Mouse (Mus musculus) granulocyte monocyte progenitor cell, adult 5-6 weeks (primary cell): ENCODE measurements around the gene S100a3. TPM values are rescaled to one million over a fixed set of nuclear protein-coding genes. Genes with fewer than 3 reads are reported as not detected.

Experiments
- ATAC-seq: replicated peaks from 2 replicates; pipeline ENCODE4 v1.8.0; 2016; ENCODE audit warnings: mild to moderate bottlenecking, moderate TSS enrichment, inconsistent platforms; ENCODE audit not compliant: poor library complexity, severe bottlenecking
- total RNA-seq, 2 experiments: library from RNA; stranded (forward) in 1 of 2; stranded (reverse) in 1 of 2; fragments of 200-712, 200-1000 nt in 1 of 2; fragments of >200 nt in 1 of 2; fragmentation: Nextera tagmentation in 1 of 2; gene quantifications; 2 replicates each; pipeline ENCODE4 v1.2.3; 2014 to 2017

S100a3 gene
- total RNA-seq, 2 experiments from 2014 or later = not detected

DNA sequence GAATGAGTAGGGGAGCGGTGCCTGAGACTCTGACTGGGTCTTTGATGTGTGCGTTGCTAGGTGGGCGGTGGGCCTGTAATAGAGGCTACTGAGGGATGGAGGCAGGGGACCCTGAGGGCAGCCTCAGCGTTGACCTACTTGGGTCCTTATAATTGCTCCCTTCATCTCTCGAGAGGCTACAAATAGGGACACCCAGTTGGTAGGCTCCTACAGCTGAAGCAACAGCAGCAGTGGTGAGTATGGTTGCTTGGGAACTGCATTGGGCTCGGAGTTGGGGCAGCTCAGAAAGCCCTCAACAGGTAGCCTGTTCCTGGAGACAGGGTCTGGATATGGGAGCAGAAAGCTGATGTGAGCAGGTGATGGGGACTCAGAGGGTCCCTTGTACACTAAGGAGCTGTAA, 39.7 kb downstream of the S100a3 start:
- no peak for ATAC-seq

DNA sequence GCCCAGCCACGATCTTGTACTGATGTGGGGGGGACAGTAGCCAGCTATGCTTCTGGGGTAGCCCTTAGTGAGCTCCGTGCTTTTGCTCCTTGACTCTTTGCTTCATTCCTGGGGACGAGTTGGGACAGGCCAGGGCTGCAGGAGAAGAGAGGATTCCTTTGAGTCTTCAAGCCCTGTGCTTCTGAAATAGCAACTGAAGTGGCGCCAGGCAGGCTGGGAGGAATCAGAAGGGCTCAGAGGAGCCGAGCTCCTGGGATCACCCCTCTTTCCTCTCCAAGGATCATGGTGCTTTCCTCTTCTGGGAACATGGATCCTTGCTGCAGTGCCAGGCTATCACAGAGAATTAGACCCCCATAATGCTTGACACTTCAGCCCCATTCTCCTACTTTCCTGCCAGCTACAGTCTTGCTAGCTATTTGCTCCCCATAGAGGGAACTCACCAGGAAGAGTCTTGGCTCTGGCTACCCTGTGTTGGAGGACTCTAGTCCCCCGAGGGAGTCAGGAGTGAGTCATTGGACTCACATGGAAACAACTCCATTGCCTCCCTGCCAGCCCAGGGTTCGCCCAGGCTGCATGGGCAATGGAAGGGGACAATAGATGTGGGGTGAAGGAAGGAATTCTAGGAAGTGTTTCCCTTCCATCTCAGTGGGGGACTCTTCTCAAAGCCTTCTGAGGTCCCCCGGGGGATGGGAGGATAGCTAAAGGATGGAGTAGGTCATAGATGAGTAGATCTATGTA, 40.2 kb downstream of the S100a3 start:
- ATAC-seq = no peak

DNA sequence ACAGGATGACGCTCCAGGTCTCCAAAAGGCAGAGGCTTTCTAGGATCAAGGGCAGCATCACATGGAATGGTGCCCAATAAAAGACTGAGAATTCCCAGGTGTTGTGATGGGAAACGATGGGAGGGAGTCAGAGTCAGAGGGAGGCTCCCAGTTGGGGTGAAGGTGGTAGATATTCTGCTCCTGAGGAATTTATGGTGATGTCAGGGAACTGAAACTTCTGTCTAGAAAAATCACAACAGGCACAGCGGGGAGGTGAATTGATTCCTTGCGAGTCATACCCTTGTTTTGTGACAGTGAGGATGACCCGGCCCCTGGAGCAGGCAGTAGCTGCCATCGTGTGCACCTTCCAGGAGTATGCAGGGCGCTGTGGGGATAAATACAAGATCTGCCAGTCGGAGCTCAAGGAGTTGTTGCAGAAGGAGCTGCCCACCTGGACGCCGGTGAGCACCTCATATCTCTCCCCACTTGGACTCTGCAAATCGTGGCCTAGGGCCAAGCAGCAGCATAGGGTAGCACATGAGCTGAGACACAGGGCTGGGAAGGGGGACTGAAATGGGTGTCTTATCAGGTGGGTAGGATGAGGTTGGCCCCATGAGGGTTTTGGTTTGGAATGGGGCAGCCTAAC, 41.2 kb downstream of the S100a3 start, which contains the start of gene Gm42674:
Gene Gm42674, plus strand, starts transcription at position 419 of the 625 bp plus-strand sequence.
- ATAC-seq = no peak

DNA sequence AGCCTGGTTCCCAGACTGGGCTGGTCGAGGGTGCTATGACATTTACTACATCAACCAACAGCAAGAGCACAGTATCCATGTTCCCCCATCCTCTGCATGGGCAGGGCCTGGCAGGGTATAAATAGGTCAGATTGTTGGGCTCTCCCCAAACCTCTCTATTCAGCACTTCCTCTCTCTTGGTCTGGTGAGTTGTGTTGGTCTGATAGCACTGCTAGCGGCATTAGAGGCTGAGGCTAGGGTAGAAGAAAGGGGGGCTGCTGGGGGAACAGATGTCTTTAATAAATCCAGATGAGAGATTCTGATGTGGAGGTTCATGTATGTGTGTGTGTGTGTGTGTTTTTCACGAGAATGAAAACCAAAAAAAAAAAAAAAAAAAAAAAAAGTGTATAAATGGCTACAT, 43.2 kb downstream of the S100a3 start, which contains the start of gene S100a4:
Gene S100a4, plus strand, starts transcription at position 149 of the 400 bp plus-strand sequence.
- ATAC-seq = peak; percentile 62

DNA sequence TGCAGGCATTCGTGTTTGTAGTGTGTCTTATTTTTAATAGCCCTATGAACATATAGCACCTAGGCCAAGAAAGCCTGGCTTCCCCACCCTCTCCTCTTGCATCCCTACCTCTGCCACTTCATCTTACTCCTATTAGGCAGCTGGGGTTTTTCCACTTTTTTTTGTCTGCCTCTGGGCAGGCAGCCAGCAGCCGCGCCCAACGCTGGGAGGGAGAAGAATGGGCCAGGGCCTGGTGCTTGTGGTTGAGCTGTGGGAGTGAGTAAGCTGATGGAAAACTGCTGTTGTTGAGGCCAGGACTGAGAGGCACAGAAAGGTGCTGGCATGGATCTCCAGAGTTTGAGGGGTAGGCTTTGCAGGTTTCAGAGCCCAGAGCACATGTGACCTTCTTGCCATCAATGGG, 44.0 kb downstream of the S100a3 start:
- ATAC-seq = peak; percentile 65

DNA sequence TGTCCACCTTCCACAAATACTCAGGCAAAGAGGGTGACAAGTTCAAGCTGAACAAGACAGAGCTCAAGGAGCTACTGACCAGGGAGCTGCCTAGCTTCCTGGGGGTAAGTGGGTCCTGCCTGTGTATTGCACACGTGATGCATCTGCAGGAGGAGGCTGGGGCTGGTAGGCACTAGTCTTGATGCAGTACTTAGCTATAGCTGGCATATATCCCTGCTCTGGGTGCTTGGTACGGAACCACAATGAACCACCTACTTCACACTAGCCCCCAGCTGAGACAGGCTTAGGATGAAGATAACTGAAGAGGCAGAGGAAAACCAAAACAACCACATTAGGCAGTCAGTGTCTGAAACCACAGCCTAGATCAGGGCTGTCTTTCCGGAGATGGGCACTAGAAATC, 44.7 kb downstream of the S100a3 start:
- peak; percentile 4; the same call in 1 of the 2 replicates for ATAC-seq

DNA sequence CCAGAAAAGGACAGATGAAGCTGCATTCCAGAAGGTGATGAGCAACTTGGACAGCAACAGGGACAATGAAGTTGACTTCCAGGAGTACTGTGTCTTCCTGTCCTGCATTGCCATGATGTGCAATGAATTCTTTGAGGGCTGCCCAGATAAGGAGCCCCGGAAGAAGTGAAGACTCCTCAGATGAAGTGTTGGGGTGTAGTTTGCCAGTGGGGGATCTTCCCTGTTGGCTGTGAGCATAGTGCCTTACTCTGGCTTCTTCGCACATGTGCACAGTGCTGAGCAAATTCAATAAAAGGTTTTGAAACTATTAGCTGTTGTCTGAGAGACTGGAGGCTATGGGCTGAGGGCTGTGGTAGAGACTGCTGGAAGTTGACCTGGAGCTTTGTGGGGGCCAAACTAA, 45.4 kb downstream of the S100a3 start:
- ATAC-seq = no peak

DNA sequence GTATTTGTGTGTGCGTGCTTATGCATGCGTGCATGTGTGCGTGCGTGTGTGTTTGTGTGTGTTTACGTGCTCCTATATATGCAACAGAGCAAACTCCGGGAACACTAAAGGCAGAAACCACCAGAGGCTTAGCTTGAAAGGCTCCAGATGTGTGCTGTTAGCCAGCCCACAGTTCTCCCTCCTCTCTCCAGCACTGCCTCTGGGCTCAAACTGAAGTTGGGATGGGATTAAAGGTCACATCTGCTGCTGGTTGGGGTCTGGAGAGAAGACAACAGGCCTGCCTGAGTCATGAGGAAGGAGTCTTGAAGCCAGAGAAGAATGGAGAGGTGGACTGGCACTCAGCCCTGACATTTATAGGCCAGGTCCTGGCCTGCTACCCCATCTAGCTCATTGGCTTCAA, 45.8 kb downstream of the S100a3 start:
- no peak for ATAC-seq

DNA sequence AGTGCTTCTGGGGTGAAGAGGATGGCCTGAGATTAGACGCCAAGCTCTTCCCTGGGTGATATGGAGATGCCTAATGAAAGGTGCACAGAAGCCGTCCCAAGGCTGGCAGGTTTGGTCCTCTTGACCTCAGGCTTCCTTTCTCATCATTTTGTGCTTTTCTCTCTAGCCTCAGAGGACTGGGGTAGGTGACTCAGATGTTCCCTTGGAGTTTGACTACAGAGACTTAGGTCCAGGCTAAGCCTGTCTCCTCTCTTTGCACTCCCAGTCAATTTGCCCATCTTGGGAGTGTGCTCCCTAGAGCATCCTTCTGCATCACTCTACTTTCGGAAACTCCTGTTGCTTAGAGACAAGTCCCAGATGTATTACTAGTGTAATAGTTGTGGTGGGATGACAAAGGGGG, 47.0 kb downstream of the S100a3 start:
- ATAC-seq = no peak

DNA sequence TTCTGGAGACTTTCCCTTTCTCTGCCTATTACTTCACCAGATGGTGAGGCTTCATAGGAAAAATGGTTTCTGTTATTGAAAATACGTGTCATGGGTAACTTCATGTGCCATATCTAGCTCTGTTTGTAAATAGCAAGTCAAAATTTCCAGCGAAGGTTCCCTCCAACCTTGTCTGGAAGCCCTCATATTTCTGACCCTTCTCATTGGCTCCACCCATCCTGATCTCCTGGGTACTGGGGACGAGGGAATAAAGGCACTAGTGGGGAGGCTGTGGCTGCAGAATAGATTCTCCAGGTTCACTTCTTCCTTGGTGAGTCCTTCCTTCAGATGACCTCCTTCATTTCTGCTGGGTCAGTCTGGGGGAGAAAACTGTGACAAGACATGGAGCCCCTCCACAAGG, 47.8 kb downstream of the S100a3 start, which contains the start of gene S100a5:
Gene S100a5, plus strand, starts transcription at position 301 of the 400 bp plus-strand sequence.
- ATAC-seq = no peak

DNA sequence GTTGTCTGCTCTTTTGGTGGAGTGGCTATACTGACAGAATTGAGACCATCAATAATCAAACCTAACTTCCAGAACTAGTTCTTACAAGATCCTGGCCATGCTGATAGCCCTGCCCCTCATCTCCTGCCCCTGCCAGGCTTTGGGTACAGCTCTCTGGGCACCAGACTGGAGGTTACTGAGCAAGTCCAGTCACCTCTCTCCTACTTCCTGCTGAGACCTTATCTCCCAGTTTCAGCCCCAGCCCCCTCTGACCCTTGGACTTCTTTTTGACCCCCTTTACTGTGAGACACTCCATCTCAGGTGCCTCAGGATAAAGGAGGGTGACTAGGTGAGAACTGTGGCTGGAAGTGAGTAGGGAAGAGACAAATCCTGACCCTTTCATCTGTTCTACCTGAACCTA, 48.7 kb downstream of the S100a3 start:
- ATAC-seq = no peak

DNA sequence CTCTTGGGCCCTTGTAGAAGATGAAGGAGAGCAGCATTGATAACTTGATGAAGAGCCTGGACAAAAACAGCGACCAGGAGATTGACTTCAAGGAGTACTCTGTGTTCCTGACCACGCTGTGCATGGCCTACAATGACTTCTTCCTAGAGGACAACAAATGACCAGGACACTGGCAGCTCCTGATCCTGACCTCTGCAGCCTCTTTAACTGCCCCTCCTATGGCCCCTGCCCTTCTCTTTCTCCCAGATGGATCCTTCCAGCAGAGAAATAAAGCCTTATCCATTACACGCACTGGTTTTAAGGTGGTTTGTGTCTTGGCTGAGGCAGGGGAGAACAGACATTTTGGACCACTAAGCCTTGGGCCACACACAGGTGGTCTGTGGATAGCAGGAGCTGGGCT, 51.1 kb downstream of the S100a3 start:
- ATAC-seq = no peak

DNA sequence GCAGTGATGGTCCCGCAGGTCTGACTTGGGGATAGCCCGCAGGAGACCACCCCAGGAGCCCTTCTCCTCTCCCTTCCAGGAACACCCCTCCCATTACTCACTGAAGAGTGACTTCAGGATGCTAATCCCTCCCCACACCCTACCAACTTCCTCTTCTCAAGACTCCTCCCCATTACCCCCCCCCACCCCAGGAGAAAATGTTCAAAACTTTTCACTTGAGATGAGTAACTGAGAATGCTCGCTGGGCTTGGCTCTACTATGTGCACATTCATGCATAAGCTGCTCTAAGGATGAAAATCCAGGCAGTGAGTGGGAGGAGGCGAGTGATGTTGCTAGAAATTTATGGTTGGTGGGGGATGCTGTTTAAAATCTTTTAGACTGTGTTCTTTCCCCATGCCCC, 51.7 kb downstream of the S100a3 start:
- peak; percentile 50 for ATAC-seq

DNA sequence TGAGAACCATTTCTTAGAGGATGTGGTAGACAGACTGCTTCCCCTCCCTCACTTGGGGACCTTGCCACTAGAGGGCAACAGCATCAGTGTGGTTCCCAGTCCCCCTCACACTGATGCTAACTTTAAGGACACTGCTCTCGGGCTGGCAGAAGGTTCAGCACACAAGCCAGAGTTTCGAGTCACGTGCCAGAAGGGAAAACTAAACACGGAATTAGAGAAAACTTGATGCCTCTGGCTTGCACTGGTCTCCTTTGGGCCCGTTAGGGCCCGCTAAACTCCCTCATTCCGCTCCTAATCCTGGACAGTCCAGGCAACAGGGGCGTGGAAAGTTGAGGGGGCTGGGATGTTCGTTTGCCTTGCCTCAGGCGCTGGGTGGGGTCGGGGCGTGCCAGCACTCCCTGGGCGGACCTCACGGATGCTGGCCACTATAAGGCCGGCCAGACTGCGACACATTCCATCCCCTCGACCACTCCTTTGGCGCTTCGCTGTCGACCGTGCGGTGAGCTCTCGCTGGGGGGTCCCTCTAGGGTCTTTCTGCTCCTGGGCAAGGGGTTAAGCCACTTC, 52.4 kb downstream of the S100a3 start, which contains the start of gene S100a6:
Gene S100a6, plus strand, starts transcription at position 155 of the 564 bp plus-strand sequence.
- ATAC-seq = peak; percentile 71

DNA sequence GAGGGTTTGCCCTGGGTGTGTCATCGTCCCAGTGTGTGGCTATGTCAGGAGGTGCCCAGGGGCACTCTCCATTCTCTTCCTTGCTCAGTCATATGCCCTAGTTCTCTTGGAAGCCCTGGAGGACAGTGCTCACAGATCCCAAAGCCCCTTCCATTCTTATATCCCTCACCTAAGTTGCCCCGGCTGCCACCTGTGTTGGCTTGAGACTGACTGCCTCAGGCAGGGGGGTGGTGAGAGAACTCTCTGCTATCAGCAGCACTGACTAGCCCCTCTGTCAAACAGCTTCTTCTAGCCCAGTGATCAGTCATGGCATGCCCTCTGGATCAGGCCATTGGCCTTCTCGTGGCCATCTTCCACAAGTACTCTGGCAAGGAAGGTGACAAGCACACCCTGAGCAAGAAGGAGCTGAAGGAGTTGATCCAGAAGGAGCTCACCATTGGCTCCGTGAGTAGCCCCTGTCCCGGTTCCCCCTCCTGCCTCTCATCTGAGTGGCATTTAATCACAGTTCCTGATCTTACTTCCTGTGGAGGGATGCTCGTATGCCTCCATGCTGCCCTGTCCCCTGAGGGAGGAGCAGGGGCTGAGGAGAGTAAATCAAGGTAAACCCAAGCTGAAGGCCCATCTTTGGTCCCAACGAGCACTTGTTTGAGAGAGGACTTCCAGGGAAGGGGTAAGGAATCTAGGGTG, 53.2 kb downstream of the S100a3 start:
- ATAC-seq = peak; percentile 15; the same call in 1 of the 2 replicates

DNA sequence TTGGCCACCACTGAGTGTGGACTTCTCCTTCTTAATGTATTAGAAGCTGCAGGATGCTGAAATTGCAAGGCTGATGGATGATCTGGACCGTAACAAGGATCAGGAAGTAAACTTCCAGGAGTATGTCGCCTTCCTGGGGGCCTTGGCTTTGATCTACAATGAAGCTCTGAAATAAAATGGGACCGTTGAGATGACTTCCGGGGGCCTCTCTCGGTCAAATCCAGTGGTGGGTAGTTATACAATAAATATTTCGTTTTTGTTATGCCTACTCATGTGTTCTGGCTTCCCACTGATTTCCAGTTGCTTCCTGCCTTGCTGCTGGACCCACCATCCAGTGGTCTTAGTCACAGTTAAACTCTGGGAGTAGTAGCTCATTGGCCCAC, 53.8 kb downstream of the S100a3 start:
- no peak for ATAC-seq

DNA sequence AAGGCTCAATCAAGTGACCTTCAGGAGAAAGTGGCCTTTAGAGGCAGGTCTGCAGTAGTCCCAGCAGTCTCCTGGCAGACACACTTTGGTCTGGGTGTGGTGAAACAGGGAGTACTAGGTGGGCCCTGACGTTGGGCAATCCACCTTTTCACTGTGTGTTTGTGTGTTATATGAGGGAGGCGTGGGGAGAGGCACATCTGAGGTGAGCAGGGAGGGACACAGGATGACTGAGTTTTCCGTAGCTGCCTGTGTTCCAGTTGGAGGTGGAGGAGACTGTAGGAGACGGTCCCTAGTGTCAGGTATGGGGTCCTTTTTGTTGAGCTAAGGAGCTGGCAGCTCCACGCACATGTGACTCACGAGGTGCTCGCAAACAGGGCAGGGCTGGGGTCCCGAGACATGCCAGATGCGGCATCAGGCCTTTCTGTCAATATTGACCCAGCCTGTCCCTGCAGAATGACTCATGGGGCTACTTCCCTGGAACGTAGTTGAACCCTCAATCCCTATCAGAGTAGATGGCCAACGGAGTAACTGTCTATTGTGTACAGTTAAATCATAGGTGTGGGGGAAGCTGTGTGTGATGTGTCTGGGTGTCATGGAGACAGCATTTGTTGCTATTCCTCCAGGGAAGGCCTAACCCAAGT, 54.4 kb downstream of the S100a3 start:
- ATAC-seq = no peak

DNA sequence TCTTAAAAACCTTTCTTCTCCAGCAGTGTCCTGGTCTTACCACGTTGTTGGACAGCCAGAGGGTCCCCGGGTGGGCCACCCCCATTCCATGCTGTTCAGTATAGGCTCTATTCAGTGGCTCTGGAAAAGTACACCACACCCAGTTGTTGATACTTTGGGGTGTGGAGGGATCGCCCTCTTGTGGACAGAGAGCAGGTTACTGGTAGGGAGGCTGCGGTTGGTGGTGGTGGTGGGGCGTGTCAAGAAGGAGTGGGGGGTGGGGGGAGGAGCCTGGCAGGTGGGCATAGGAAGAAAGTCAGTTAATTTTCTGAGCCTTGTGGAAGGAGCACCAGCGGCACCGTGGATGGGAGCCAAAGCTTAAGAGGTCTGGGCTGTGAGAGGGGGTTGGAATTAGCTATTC, 55.0 kb downstream of the S100a3 start:
- ATAC-seq = peak; percentile 63

DNA sequence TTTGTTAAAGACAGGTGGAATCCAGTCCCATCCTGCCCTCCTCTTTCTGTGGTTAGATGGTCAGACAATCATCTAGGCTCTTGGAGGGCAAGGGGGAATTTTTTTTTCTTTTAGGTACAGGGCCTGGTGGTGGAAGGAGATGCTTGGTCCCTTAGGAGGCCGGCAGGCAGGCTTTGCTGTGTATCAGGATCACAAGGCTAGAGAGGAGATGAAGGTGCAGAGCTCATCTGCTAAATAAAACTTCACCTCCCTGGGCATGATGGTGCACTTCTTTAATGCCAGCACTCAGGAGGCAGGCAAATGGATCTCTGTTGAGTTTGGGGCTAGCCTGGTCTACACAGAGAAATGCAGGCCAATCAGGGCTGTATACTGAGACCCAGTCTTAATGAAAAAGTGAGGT, 55.5 kb downstream of the S100a3 start:
- ATAC-seq = no peak

DNA sequence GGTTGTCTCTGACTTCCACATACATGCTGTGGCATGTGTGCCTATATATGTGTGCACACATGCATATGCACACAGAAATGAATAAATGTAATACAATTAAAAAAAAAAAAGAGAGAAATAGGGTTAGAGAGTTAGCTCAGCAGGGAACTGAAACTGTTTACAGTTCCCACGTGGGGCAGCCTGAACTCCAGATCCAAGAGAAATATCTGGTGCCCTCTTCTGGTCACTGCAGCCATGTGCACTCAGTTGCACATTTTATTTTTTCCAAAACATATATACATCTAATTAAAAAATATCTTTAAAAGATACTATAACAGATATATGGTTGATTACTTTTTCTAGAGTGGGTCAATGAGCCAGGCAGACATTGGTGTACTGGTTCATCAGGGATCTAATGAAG, 57.2 kb downstream of the S100a3 start:
- peak; percentile 43 for ATAC-seq
